Mouse (Mus musculus) forebrain, postnatal 0 days (tissue): ENCODE data around the gene Med27. TPM values are rescaled to one million over a fixed set of nuclear protein-coding genes. Genes with fewer than 3 reads are reported as not detected.

Source experiments
- ATAC-seq: fragments of 200-750 bp; cut with Nextera tagmentation; 2 replicates; pipeline ENCODE4 v1.8.0; 2017; ENCODE audit warnings: mild to moderate bottlenecking, moderate library complexity
- DNase-seq: peaks from one replicate; pipeline ENCODE4 v3.0.0-alpha.2; 2015
- H3K27ac ChIP-seq: fragments of 300-500 bp; sonication (generic); 2 replicates; pipeline ENCODE4 v1.5.1; 2014; ENCODE audit warnings: low read depth, mild to moderate bottlenecking, antibody characterized with exemption, low read length, moderate library complexity, mixed read lengths
- H3K27me3 ChIP-seq: fragments of 300-500 bp; sonication (generic); 2 replicates; pipeline ENCODE4 v1.6.1; 2014; ENCODE audit warnings: mild to moderate bottlenecking, low read length, mixed read lengths; ENCODE audit not compliant: insufficient read depth
- H3K36me3 ChIP-seq: fragments of 300-500 bp; sonication (generic); 2 replicates; pipeline ENCODE4 v1.6.1; 2014; ENCODE audit warnings: mild to moderate bottlenecking, moderate library complexity; ENCODE audit not compliant: insufficient read depth
- H3K4me1 ChIP-seq: fragments of 300-500 bp; sonication (generic); 2 replicates; pipeline ENCODE4 v1.6.1; 2014; ENCODE audit warnings: antibody characterized with exemption; ENCODE audit not compliant: insufficient read depth
- H3K4me2 ChIP-seq: fragments of 300-500 bp; sonication (generic); 2 replicates; pipeline ENCODE4 v1.6.1; 2014; ENCODE audit warnings: low read depth, mild to moderate bottlenecking, moderate library complexity
- H3K4me3 ChIP-seq: fragments of 300-500 bp; sonication (generic); 2 replicates; pipeline ENCODE4 v1.5.1; 2014; ENCODE audit warnings: low read depth, low read length, mixed read lengths
- H3K9ac ChIP-seq: fragments of 300-500 bp; sonication (generic); 2 replicates; pipeline ENCODE4 v1.6.1; 2014; ENCODE audit warnings: mild to moderate bottlenecking
- H3K9me3 ChIP-seq: fragments of 300-500 bp; sonication (generic); 2 replicates; pipeline ENCODE4 v1.6.1; 2016; ENCODE audit warnings: low read length
- CTCF ChIP-seq: sonication (generic); IDR thresholded peaks from 2 replicates; pipeline ENCODE4 v1.5.1; 2016; ENCODE audit warnings: antibody characterized with exemption, control low read depth, low read depth
- WGBS: fragments of 180-500 bp; shearing (Covaris S2); extraction: QIAGEN DNeasy Blood & Tissue Kit; methylation state at CpG from one replicate; pipeline ENCODE4 v1.1.7; 2014; 5-methylcytosine and 5-hydroxymethylcytosine counted together
- polyA plus RNA-seq: library from polyadenylated mRNA; unstranded; fragments of >200 nt; fragmentation: Nextera tagmentation; extraction: Ambion mirVana; gene quantifications from 2 replicates; pipeline ENCODE4 v1.2.1, GENCODE M21; 2015
- total RNA-seq: library from RNA; depleted of rRNA; stranded (reverse); fragments of >200 nt; gene quantifications from 2 replicates; pipeline ENCODE4 v1.2.3, GENCODE M21; 2014

The Med27 gene
- total and polyA plus RNA-seq, 2 experiments from 2014 or later: 60.1 to 71.2 TPM

DNA sequence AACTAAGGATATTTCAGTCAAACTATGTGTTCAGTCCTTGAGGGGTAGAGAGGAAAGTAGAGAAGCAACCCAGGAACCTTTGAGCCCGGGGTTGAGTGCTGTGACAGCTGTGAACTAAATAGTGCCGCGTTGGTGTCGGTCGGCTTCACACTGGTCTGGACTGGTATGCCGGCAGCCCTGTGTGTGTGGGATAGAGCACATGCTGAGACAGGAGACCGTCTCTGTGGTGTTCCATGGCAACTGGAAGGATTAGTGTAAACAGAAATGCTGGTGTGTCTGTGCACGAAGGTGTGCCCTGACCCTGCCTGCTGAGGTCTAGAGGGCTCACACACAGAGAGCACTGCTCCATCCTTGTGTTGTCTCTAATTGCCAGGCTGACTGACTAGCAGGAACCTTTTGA, 135.2 kb downstream of the Med27 start:
- Histone ChIP-seq H3K9me3 (no peaks in the 10 kb centered on the region), H3K4me2 (no peak overlapping the region), H3K4me1 (peaks cover 2% of the 10 kb centered on the region), H3K36me3 (no peaks in the 10 kb centered on the region), H3K27me3 (no peaks in the 10 kb centered on the region), H3K9ac (no peak overlapping the region), H3K27ac (no peak overlapping the region), H3K4me3 (no peak overlapping the region)
- DNase-seq (no peak), ATAC-seq (no peak)
- 38% methylated on average over 8 of the region's 8 CpGs for WGBS
- TF ChIP-seq CTCF: no peak

- ATAC-seq (no peak), DNase-seq (no peak)
- no peak overlapping the region for H3K9ac ChIP-seq
- no peak overlapping the region for H3K4me2 ChIP-seq
- H3K4me3 ChIP-seq: no peak overlapping the region
- WGBS: 51% methylated on average over 9 of the region's 9 CpGs
- H3K27me3 ChIP-seq: no peaks in the 10 kb centered on the region
- no peaks in the 10 kb centered on the region for H3K36me3 ChIP-seq
- H3K27ac ChIP-seq: no peak overlapping the region
- no peaks in the 10 kb centered on the region for H3K9me3 ChIP-seq
- peaks cover 5% of the 10 kb centered on the region for H3K4me1 ChIP-seq
- TF ChIP-seq CTCF: no peak
Observed at GRCm38 (mm10) chr2:29482979-29483718, 136.5 kb downstream of the Med27 start.

DNA sequence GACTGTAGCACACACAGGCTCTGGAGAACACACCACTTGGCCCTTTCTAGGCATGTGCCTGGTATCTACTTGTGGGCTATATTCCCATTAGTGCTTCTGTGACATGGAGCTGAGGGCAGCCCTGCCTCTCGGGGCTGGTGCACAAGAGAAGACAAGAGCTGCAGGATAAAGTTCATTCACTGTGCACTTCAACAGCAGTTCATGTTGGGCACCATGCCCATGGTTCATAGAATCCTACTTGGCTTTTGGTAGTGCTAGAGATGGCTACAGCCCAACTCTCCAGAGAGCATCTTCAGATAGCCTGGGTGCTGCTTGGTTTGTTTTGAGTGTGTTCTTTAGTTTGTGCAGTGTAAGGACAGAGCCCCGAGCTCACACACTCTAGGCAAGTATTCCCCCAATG, 138.9 kb downstream of the Med27 start:
- no peak for TF ChIP-seq CTCF
- WGBS: 40% methylated on average over 2 of the region's 2 CpGs
- no peak for ATAC-seq
- no peaks in the 10 kb centered on the region for H3K27me3 ChIP-seq
- H3K36me3 ChIP-seq: no peaks in the 10 kb centered on the region
- H3K9me3 ChIP-seq: no peaks in the 10 kb centered on the region
- H3K4me1 ChIP-seq: peaks cover 9% of the 10 kb centered on the region
- DNase-seq: no peak
- H3K27ac ChIP-seq: no peak overlapping the region
- no peak overlapping the region for H3K4me2 ChIP-seq
- no peak overlapping the region for H3K4me3 ChIP-seq
- H3K9ac ChIP-seq: no peak overlapping the region

GRCm38 (mm10) chr2:29486491-29486890, 139.9 kb downstream of the Med27 start:
- Histone ChIP-seq H3K27ac (no peak overlapping the region), H3K9me3 (no peaks in the 10 kb centered on the region), H3K4me2 (no peak overlapping the region), H3K9ac (no peak overlapping the region), H3K4me3 (no peak overlapping the region), H3K36me3 (no peaks in the 10 kb centered on the region), H3K4me1 (peaks cover 9% of the 10 kb centered on the region), H3K27me3 (no peaks in the 10 kb centered on the region)
- no peak for TF ChIP-seq CTCF
- 24% methylated on average over 7 of the region's 7 CpGs for WGBS
- DNase-seq (no peak), ATAC-seq (no peak)

- Histone ChIP-seq H3K4me3 (no peak overlapping the region), H3K4me2 (no peak overlapping the region), H3K27me3 (no peaks in the 10 kb centered on the region), H3K36me3 (no peaks in the 10 kb centered on the region), H3K9me3 (no peaks in the 10 kb centered on the region), H3K4me1 (peaks cover 9% of the 10 kb centered on the region), H3K9ac (no peak overlapping the region), H3K27ac (no peak overlapping the region)
- 55% methylated on average over 2 of the region's 2 CpGs for WGBS
- no peak for TF ChIP-seq CTCF
- no peak for ATAC-seq
- no peak for DNase-seq
Observed at GRCm38 (mm10) chr2:29487652-29488051, 141.0 kb downstream of the Med27 start.

DNA sequence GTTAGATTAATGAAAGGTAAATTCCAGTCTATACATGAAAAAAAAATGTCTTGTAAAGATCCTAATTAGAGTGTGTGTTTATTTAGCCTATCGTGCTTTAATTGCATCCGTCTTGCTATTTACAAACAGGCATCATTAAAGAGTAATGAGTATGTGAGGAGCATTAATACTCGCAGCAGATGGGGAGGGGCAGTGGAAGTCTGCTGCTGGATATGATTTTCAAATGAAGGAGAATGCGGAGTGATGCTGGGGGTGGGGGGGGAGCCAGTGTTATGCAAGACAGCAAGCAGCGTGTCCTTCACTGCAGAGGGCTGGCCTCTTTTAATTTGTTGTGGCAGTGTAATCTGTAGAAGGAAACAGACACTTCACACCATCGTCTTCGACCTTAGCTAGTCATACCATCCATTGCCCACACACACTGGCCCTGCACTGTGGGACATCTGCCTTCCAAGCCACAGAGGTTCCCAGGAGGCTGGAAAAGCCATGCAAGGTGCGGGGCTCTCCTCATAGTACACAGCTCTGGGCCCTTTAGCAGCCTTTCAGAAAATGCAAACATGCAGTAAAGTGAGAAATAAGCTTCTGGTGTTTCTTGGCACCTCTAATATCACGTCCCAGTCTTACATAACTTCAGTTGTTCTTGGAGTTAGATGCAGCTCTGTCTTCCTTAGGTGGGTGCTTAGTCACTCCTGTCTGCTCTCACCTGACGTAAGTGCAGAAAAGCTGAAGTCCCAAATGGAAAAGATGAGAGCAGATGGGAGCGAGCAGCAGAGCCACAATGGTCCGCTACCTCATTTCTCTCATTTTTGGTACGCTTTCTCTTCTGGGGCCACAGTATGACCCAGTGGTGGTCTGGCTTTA, 142.0 kb downstream of the Med27 start:
- Histone ChIP-seq H3K4me2 (no peak overlapping the region), H3K4me3 (no peak overlapping the region), H3K9me3 (no peaks in the 10 kb centered on the region), H3K27me3 (no peaks in the 10 kb centered on the region), H3K9ac (no peak overlapping the region), H3K4me1 (peaks cover 14% of the 10 kb centered on the region), H3K36me3 (no peaks in the 10 kb centered on the region), H3K27ac (no peak overlapping the region)
- ATAC-seq (no peak), DNase-seq (no peak)
- WGBS: 41% methylated on average over 13 of the region's 13 CpGs
- no peak for TF ChIP-seq CTCF

- DNase-seq (no peak), ATAC-seq (no peak)
- Histone ChIP-seq H3K9me3 (no peaks in the 10 kb centered on the region), H3K27ac (no peak overlapping the region), H3K4me3 (no peak overlapping the region), H3K4me1 (peaks cover 22% of the 10 kb centered on the region), H3K4me2 (no peak overlapping the region), H3K9ac (no peak overlapping the region), H3K36me3 (no peaks in the 10 kb centered on the region), H3K27me3 (no peaks in the 10 kb centered on the region)
- whole genome bisulfite sequencing: 87% methylated on average over 6 of the region's 6 CpGs
- no peak for TF ChIP-seq CTCF
Observed at GRCm38 (mm10) chr2:29491656-29492055, 145.0 kb downstream of the Med27 start.
